Mouse (Mus musculus) testis, adult 2 months (tissue): ENCODE data around the gene Cstf1.

Source experiments
- CTCF ChIP-seq: fragments of 200-500 bp; IDR thresholded peaks from 2 replicates; pipeline ENCODE4 v1.5.1; 2012; ENCODE audit warnings: low read depth, mild to moderate bottlenecking, inconsistent platforms, low read length, moderate library complexity; ENCODE audit not compliant: control insufficient read depth, insufficient read depth, insufficient replicate concordance
- POLR2A ChIP-seq: fragments of 200-500 bp; IDR thresholded peaks from 2 replicates; pipeline ENCODE4 v1.6.1; 2012; ENCODE audit warnings: low read depth, mild to moderate bottlenecking, inconsistent platforms, low read length, moderate library complexity; ENCODE audit not compliant: control insufficient read depth

DNA sequence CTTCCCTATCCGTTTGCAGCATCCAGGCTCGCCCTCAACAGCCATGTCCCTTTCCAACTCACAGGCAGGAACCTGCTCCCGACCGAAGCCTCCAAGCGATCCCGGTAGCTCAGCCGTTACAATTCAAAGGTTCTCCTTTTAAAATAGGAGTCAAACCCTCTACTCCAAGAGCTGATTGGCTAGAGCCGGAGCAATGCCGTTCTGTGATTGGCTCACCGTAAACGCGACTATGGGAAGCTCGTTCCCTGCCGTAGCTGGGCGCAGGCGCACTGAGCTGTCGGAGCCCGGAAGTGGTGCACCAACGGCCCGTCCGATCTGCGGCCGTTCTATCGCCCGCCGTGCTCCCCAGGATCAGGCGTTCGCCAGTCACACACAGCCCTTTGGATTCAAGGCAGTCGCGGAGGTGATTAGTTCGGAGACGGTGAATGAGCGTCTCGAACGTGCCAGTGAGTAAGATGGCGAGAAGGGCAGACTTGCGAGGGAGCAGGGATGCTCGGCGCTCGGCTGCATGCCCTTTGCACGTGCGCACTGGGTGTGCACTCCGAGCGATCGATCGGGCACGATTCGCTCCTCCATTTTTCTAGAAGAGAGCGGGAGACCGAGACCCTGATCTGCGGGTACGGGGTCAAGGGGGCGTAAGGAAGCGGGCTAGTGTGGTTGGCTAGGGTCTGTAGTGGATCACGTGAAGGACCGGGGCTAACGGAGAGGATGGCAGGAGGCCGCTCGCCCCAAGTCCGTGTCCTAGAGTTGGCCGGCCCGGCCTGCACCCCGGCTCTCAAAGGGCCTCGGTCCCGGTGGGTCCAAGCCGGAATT lies at the start of gene Cstf1, which contains the start of gene Aurka:
- TF ChIP-seq CTCF (no peak; the same call in 1 of the 2 replicates), POLR2A (peak; percentile 63)
